Mouse (Mus musculus) pancreas, adult 10 weeks (tissue): ENCODE data around the gene Gm21828. TPM values are rescaled to one million over a fixed set of nuclear protein-coding genes. Genes with fewer than 3 reads are reported as not detected.

Experiments used
- polyA plus RNA-seq: library from polyadenylated mRNA; stranded (reverse); fragments of 350-450 nt; fragmentation: Illumina TruSeq; extraction: RNeasy Lipid Tissue Mini Kit (QIAGEN cat#74804); gene quantifications from one replicate; pipeline ENCODE4 v1.2.3, GENCODE M21; 2015; ENCODE audit warnings: low read depth, low replicate concordance; ENCODE audit not compliant: insufficient read depth

Gm21828 gene
- not detected for polyA plus RNA-seq

DNA sequence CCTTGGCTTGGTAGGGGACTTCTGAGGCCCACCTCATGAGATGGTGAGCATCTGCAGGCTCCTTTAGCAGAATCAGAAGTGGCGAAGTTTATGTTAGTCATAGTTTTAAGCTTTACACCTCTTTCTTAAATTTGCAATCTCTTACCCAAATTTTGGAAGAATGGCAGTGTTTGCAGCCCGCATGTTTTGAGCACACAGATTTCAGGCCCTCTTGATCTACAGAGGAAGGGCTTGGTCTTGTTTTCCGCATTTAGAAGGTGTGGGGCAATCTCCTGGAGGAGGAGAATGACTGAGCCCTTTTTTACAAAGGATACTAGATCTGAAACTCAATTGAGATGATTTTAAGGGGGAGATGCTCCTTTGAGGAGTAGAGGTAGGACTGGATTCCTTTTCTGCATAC is at the start of gene Gm21828:
TSS of gene Gm21828 (minus strand) at position 101 of the 400 bp plus-strand sequence.

DNA sequence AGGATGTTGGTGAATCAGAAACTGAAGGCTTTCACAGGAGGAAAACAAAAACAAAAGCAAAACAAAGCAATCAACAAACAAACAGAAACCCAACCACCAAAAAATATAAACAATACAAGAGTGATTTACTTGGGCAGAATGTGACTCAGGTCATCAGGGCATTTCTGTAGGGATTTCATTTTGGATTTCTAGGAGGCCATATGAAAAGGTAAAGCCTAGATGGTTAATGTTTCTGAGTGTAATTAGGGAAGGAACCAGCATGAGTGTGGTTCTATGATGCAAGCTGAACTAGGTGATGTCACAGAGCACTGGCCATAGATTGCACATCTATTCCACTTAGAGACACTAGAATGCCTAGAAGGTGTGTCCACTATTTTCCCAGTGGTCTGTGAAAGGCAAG is 28.4 kb upstream of the Gm21828 start, which contains the start of the genes Gm21440 and Gm21454:
TSS of gene Gm21440 (plus strand) at position 301 of the 400 bp plus-strand sequence.
TSS of gene Gm21454 (plus strand) at position 352 of the 400 bp plus-strand sequence.

Other genes starting within 250 kb of the Gm21828 start
- gene Gm20807, start 181.0 kb downstream of the Gm21828 start, polyA plus RNA-seq: not detected
- gene Gm21891, start 90.4 kb downstream of the Gm21828 start, polyA plus RNA-seq: not detected
- not detected for gene Gm21425, start 62.0 kb downstream of the Gm21828 start, polyA plus RNA-seq
- gene Gm21440, start 28.5 kb upstream of the Gm21828 start, polyA plus RNA-seq: not detected
- gene Gm21454, start 28.5 kb upstream of the Gm21828 start, polyA plus RNA-seq: not detected
- gene Gm21725, start 125.1 kb upstream of the Gm21828 start, polyA plus RNA-seq: not detected
- gene Gm21866, start 241.7 kb upstream of the Gm21828 start, polyA plus RNA-seq: not detected